Mouse (Mus musculus): ENCODE measurements at regions not wholly inside any gene's neighbourhood (a gene's known extent, or its start where the extent isn't known, plus 50 kb on each side); places are given as distances from the start of the nearest gene placed in this dataset.

DNA sequence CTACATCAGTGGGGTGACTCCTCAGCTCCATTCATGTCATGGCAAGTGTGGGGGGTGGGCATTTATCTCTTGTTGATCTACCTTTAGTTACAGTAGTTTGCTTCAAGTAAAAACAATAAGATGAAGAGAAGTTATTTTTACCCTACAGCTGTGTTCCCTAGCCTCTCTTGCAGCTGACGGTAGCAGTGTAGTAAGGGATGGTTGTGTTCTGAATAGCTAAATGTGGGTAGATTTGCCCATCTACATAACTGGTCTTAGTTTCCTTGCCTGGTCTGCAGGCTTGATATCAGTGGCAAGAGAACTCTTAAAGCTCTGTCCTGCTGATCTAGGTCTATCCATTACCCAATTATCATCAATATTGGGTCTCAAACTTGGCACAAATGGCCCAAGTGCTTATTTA, 152.7 kb upstream of the Cpeb2 start:
- TF ChIP-seq POLR2A (IDR thresholded peaks at IDR 0.05; ENCODE audit: insufficient read depth, low read depth, low read length) (no peak), CTCF (IDR thresholded peaks at IDR 0.05) (no peak), EP300 (IDR thresholded peaks at IDR 0.05; ENCODE audit: insufficient read depth, low read depth, low read length) (no peak)
